Mouse (Mus musculus) cerebellum, adult 2 months (tissue): ENCODE measurements around the gene B230104I21Rik. TPM values are rescaled to one million over a fixed set of nuclear protein-coding genes. Genes with fewer than 3 reads are reported as not detected.

ENCODE experiments used
- DNase-seq, 2 experiments: peaks; one replicate each; pipeline ENCODE4 v3.0.0; 2021
- H3K27ac ChIP-seq: fragments of 200-500 bp; 2 replicates; pipeline ENCODE4 v1.5.1; 2012; ENCODE audit warnings: low read length, control low read depth, inconsistent platforms; ENCODE audit not compliant: insufficient read depth
- H3K27me3 ChIP-seq: fragments of 200-500 bp; 2 replicates; pipeline ENCODE4 v1.6.1; 2012; ENCODE audit warnings: inconsistent platforms, mild to moderate bottlenecking, low read length, moderate library complexity; ENCODE audit not compliant: control insufficient read depth, insufficient read depth
- H3K4me1 ChIP-seq: fragments of 200-500 bp; 2 replicates; pipeline ENCODE4 v1.6.1; 2011; ENCODE audit warnings: low read length; ENCODE audit not compliant: control insufficient read depth, insufficient read depth
- H3K4me3 ChIP-seq: fragments of 200-500 bp; replicated peaks from 2 replicates; pipeline ENCODE3; 2011; ENCODE audit warnings: mild to moderate bottlenecking, low read depth, low read length, control low read depth; ENCODE audit not compliant: insufficient read depth
- CTCF ChIP-seq: fragments of 200-500 bp; IDR thresholded peaks from 2 replicates; pipeline ENCODE4 v1.5.1; 2011; ENCODE audit warnings: low read depth, mild to moderate bottlenecking, control low read depth, low read length, moderate library complexity, borderline replicate concordance; ENCODE audit not compliant: insufficient read depth
- POLR2A ChIP-seq: fragments of 200-500 bp; IDR thresholded peaks from 2 replicates; pipeline ENCODE4 v1.6.1; 2011; ENCODE audit warnings: low read length, control low read depth, borderline replicate concordance; ENCODE audit not compliant: insufficient read depth
- WGBS: fragments of 180-500 bp; shearing (Covaris S2); methylation state at CpG from one replicate; pipeline ENCODE4 v1.1.7; 2018; 5-methylcytosine and 5-hydroxymethylcytosine counted together
- polyA plus RNA-seq: library from polyadenylated mRNA; depleted of rRNA; stranded (reverse); fragments of >200 nt; gene quantifications from 2 replicates; pipeline ENCODE4 v1.2.3, GENCODE M21; 2012

B230104I21Rik gene
- polyA plus RNA-seq, 1 experiment, result 0.13 TPM

- TF ChIP-seq CTCF, result no peak
- TF ChIP-seq POLR2A, result no peak
- WGBS, result 65% methylated on average over 13 of the region's 13 CpGs
- no peak for DNase-seq
Measured at GRCm38 (mm10) chr4:154371542-154372247, 35.8 kb downstream of the B230104I21Rik start.

DNA sequence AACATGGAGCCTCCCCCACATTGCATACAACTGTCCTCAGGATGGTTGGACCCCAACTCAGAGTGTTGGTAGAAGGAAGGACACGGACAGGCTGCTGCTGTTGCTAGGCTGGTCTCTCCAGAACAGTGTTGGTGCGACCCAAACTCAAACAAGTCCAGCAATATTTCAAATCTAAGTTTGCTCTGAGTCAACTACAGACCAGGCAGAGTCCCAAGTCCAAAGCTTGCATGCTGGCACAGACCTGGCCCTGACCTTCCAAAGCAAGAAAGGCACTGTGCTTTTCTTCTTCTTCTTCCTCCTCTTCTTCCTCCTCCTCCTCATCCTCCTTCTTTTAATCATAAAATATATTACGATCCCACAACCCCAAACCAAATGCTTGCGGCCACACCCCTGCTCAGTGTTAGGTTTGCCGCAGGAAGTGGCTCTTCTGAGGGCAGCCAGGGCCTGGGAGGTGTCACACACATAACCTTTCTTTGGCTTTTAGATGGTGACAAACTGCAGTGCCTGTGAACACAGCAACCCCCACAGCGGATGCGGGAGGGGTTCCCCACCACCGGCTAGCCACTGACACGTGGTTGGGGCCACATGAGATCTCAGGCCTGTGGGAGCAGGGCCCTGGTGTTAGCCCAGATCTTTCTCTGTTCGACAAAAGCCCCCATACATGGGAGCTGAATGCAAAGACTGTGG is 40.2 kb downstream of the B230104I21Rik start:
- H3K4me1 ChIP-seq, result no peaks in the 10 kb centered on the region
- WGBS, result 90% methylated on average over 10 of the region's 10 CpGs
- no peak overlapping the region for H3K4me3 ChIP-seq
- no peaks in the 10 kb centered on the region for H3K27me3 ChIP-seq
- no peak for TF ChIP-seq CTCF
- TF ChIP-seq POLR2A, result no peak
- no peak for DNase-seq
- H3K27ac ChIP-seq, result no peak overlapping the region

More at GRCm38 (mm10) chr4:154371542-154372247, 35.8 kb downstream of the B230104I21Rik start:
- no peak overlapping the region for H3K27ac ChIP-seq
- H3K4me3 ChIP-seq, result no peak overlapping the region
- no peaks in the 10 kb centered on the region for H3K27me3 ChIP-seq
- H3K4me1 ChIP-seq, result no peaks in the 10 kb centered on the region

- TF ChIP-seq POLR2A (no peak), CTCF (no peak)
- Histone ChIP-seq H3K4me3 (no peak overlapping the region), H3K27ac (no peak overlapping the region), H3K4me1 (no peaks in the 10 kb centered on the region), H3K27me3 (no peaks in the 10 kb centered on the region)
- DNase-seq, result no peak
- 91% methylated on average over 2 of the region's 2 CpGs for WGBS
Measured at GRCm38 (mm10) chr4:154378876-154379275, 42.9 kb downstream of the B230104I21Rik start.

GRCm38 (mm10) chr4:154385208-154385607 is 49.3 kb downstream of the B230104I21Rik start:
- TF ChIP-seq POLR2A (no peak), CTCF (no peak)
- DNase-seq, result no peak
- H3K4me1 ChIP-seq, result no peaks in the 10 kb centered on the region
- WGBS, result 61% methylated on average over 8 of the region's 8 CpGs
- H3K27me3 ChIP-seq, result no peaks in the 10 kb centered on the region
- H3K4me3 ChIP-seq, result no peak overlapping the region
- H3K27ac ChIP-seq, result no peak overlapping the region

- Histone ChIP-seq H3K4me1 (no peaks in the 10 kb centered on the region), H3K27ac (no peak overlapping the region), H3K4me3 (no peak overlapping the region), H3K27me3 (no peaks in the 10 kb centered on the region)
- no peak for TF ChIP-seq POLR2A
- TF ChIP-seq CTCF, result no peak
- no peak for DNase-seq
- 64% methylated on average over 2 of the region's 2 CpGs for WGBS
Measured at GRCm38 (mm10) chr4:154385918-154386317, 50.0 kb downstream of the B230104I21Rik start.

- TF ChIP-seq POLR2A (no peak), CTCF (no peak)
- H3K4me1 ChIP-seq, result no peaks in the 10 kb centered on the region
- no peaks in the 10 kb centered on the region for H3K27me3 ChIP-seq
- H3K4me3 ChIP-seq, result no peak overlapping the region
- H3K27ac ChIP-seq, result no peak overlapping the region
- WGBS, result 44% methylated on average over 8 of the region's 8 CpGs
- no peak for DNase-seq
Measured at GRCm38 (mm10) chr4:154386810-154387209, 50.9 kb downstream of the B230104I21Rik start.

GRCm38 (mm10) chr4:154389641-154390040 is 53.7 kb downstream of the B230104I21Rik start:
- no peaks in the 10 kb centered on the region for H3K4me1 ChIP-seq
- no peak overlapping the region for H3K27ac ChIP-seq
- no peak overlapping the region for H3K4me3 ChIP-seq
- H3K27me3 ChIP-seq, result no peaks in the 10 kb centered on the region; the same call in 1 of the 2 replicates
- TF ChIP-seq POLR2A (no peak), CTCF (no peak)
- DNase-seq, result no peak
- 100% methylated on average over 2 of the region's 2 CpGs for WGBS
